Mouse (Mus musculus) forebrain, embryonic 15.5 days (tissue): ENCODE results near the gene Bbs1. TPM values are rescaled to one million over a fixed set of nuclear protein-coding genes. Genes with fewer than 3 reads are reported as not detected.
A peak's percentile ranks its signal among the peaks of the same experiment; 100 is the strongest.

Experiments used
- ATAC-seq: fragments of 200-750 bp; cut with Nextera tagmentation; replicated peaks from 2 replicates; pipeline ENCODE4 v1.8.0; 2017; ENCODE audit warnings: mild to moderate bottlenecking, moderate TSS enrichment, moderate library complexity
- H3K27ac ChIP-seq: fragments of 300-500 bp; sonication (generic); replicated peaks from 2 replicates; pipeline ENCODE4 v1.5.1; 2015; ENCODE audit warnings: mild to moderate bottlenecking, inconsistent platforms
- H3K27me3 ChIP-seq: fragments of 300-500 bp; sonication (generic); 2 replicates; pipeline ENCODE4 v1.6.1; 2015; ENCODE audit warnings: inconsistent platforms
- H3K36me3 ChIP-seq: fragments of 300-500 bp; sonication (generic); 2 replicates; pipeline ENCODE4 v1.6.1; 2015; ENCODE audit warnings: mild to moderate bottlenecking, inconsistent platforms
- H3K4me1 ChIP-seq: fragments of 300-500 bp; sonication (generic); 2 replicates; pipeline ENCODE4 v1.6.1; 2015; ENCODE audit warnings: inconsistent platforms
- H3K4me2 ChIP-seq: fragments of 300-500 bp; sonication (generic); replicated peaks from 2 replicates; pipeline ENCODE4 v1.6.1; 2015; ENCODE audit warnings: mild to moderate bottlenecking, inconsistent platforms
- H3K4me3 ChIP-seq: fragments of 300-500 bp; sonication (generic); 2 replicates; pipeline ENCODE4 v1.5.1; 2015; ENCODE audit warnings: mild to moderate bottlenecking, inconsistent platforms
- H3K9ac ChIP-seq: fragments of 300-500 bp; sonication (generic); replicated peaks from 2 replicates; pipeline ENCODE4 v1.6.1; 2015; ENCODE audit warnings: mild to moderate bottlenecking, inconsistent platforms
- H3K9me3 ChIP-seq: fragments of 300-500 bp; sonication (generic); 2 replicates; pipeline ENCODE4 v1.6.1; 2016; ENCODE audit warnings: inconsistent platforms
- WGBS: fragments of 180-500 bp; shearing (Covaris S2); methylation state at CpG from one replicate; pipeline ENCODE4 v1.1.7; 2015; ENCODE audit warnings: mixed read lengths; 5-methylcytosine and 5-hydroxymethylcytosine counted together
- polyA plus RNA-seq: library from polyadenylated mRNA; unstranded; fragments of >200 nt; fragmentation: Nextera tagmentation; extraction: Ambion mirVana; gene quantifications from 2 replicates; pipeline ENCODE4 v1.2.1, GENCODE M21; 2015

Gene Bbs1
- polyA plus RNA-seq, 1 experiment from 2014 or later, result 10.6 TPM

GRCm38 (mm10) chr19:4850281-4850680 lies 56.1 kb downstream of the Bbs1 start:
- Histone ChIP-seq H3K27me3 (no peaks in the 10 kb centered on the region), H3K36me3 (no peaks in the 10 kb centered on the region), H3K4me3 (no peak overlapping the region), H3K9me3 (no peaks in the 10 kb centered on the region), H3K4me1 (peaks cover 6% of the 10 kb centered on the region), H3K4me2 (no peak overlapping the region), H3K9ac (no peak overlapping the region), H3K27ac (no peak overlapping the region)
- ATAC-seq, result no peak
- 28% methylated on average over 5 of the region's 5 CpGs for WGBS

GRCm38 (mm10) chr19:4849800-4850199 lies 56.6 kb downstream of the Bbs1 start:
- Histone ChIP-seq H3K4me1 (peaks cover 5% of the 10 kb centered on the region), H3K9me3 (no peaks in the 10 kb centered on the region), H3K27me3 (no peaks in the 10 kb centered on the region), H3K27ac (no peak overlapping the region), H3K36me3 (no peaks in the 10 kb centered on the region), H3K4me2 (no peak overlapping the region), H3K9ac (no peak overlapping the region), H3K4me3 (no peak overlapping the region)
- WGBS, result 66% methylated on average over 4 of the region's 4 CpGs
- no peak for ATAC-seq

GRCm38 (mm10) chr19:4847490-4847889 lies 58.9 kb downstream of the Bbs1 start:
- 35% methylated on average over 7 of the region's 7 CpGs for WGBS
- H3K36me3 ChIP-seq, result no peaks in the 10 kb centered on the region
- H3K4me3 ChIP-seq, result no peak overlapping the region
- ATAC-seq, result no peak
- H3K27me3 ChIP-seq, result no peaks in the 10 kb centered on the region
- no peaks in the 10 kb centered on the region for H3K4me1 ChIP-seq
- no peak overlapping the region for H3K4me2 ChIP-seq
- H3K27ac ChIP-seq, result no peak overlapping the region
- H3K9ac ChIP-seq, result no peak overlapping the region
- no peaks in the 10 kb centered on the region for H3K9me3 ChIP-seq

GRCm38 (mm10) chr19:4845846-4846245 lies 60.6 kb downstream of the Bbs1 start:
- H3K9me3 ChIP-seq, result no peaks in the 10 kb centered on the region
- no peak overlapping the region for H3K9ac ChIP-seq
- H3K27ac ChIP-seq, result no peak overlapping the region
- no peaks in the 10 kb centered on the region for H3K36me3 ChIP-seq
- 76% methylated on average over 2 of the region's 2 CpGs for WGBS
- H3K4me2 ChIP-seq, result no peak overlapping the region
- peaks cover 7% of the 10 kb centered on the region; the same call in 1 of the 2 replicates for H3K27me3 ChIP-seq
- ATAC-seq, result no peak
- no peaks in the 10 kb centered on the region for H3K4me1 ChIP-seq
- no peak overlapping the region for H3K4me3 ChIP-seq

- 79% methylated on average over 2 of the region's 2 CpGs for whole genome bisulfite sequencing
Measured at GRCm38 (mm10) chr19:4842611-4843010, 63.8 kb downstream of the Bbs1 start.

GRCm38 (mm10) chr19:4840848-4841247 lies 65.6 kb downstream of the Bbs1 start:
- peaks cover 18% of the 10 kb centered on the region for H3K27me3 ChIP-seq
- H3K36me3 ChIP-seq, result no peaks in the 10 kb centered on the region
- H3K4me1 ChIP-seq, result peaks cover 16% of the 10 kb centered on the region
- no peak overlapping the region for H3K4me3 ChIP-seq
- no peaks in the 10 kb centered on the region for H3K9me3 ChIP-seq
- H3K27ac ChIP-seq, result no peak overlapping the region
- no peak overlapping the region for H3K9ac ChIP-seq
- no peak for ATAC-seq
- no peak overlapping the region for H3K4me2 ChIP-seq
- WGBS, result 87% methylated on average over 9 of the region's 9 CpGs

More at GRCm38 (mm10) chr19:4842611-4843010, 63.8 kb downstream of the Bbs1 start:
- Histone ChIP-seq H3K9me3 (no peaks in the 10 kb centered on the region), H3K9ac (no peak overlapping the region), H3K27me3 (peaks cover 18% of the 10 kb centered on the region), H3K4me3 (no peak overlapping the region), H3K36me3 (no peaks in the 10 kb centered on the region), H3K27ac (no peak overlapping the region), H3K4me2 (no peak overlapping the region), H3K4me1 (peaks cover 16% of the 10 kb centered on the region)
- ATAC-seq, result no peak

- WGBS, result under 1% methylated on average over 25 of the region's 25 CpGs
- peak within 1 kb of the TSS; percentile 50 for H3K9ac ChIP-seq
- peak within 1 kb of the TSS; percentile 84 for H3K4me2 ChIP-seq
- peak within 1 kb of the TSS; percentile 47 for H3K4me3 ChIP-seq
- H3K36me3 ChIP-seq, result no peaks in the 10 kb centered on the region
- H3K9me3 ChIP-seq, result no peaks in the 10 kb centered on the region
- peaks cover 16% of the 10 kb centered on the region for H3K4me1 ChIP-seq
- peaks cover 18% of the 10 kb centered on the region for H3K27me3 ChIP-seq
- H3K27ac ChIP-seq, result no peak within 1 kb of the TSS
- ATAC-seq, result peak; percentile 99
Measured at GRCm38 (mm10) chr19:4839149-4839548, 67.3 kb downstream of the Bbs1 start, which contains the start of the genes Ccs and Ccdc87. TSS of gene Ccs (minus strand) at chr19:4839332. TSS of gene Ccdc87 (plus strand) at chr19:4839366.

GRCm38 (mm10) chr19:4838526-4839140 lies 67.8 kb downstream of the Bbs1 start:
- Histone ChIP-seq H3K4me2 (peak overlapping the region; percentile 84), H3K4me3 (peak overlapping the region; percentile 47), H3K27ac (no peak overlapping the region), H3K9me3 (no peaks in the 10 kb centered on the region), H3K27me3 (peaks cover 18% of the 10 kb centered on the region), H3K9ac (peak overlapping the region; percentile 50), H3K36me3 (no peaks in the 10 kb centered on the region), H3K4me1 (peaks cover 16% of the 10 kb centered on the region)
- ATAC-seq, result peak; percentile 23; the same call in 1 of the 2 replicates
- WGBS, result 37% methylated on average over 10 of the region's 10 CpGs

GRCm38 (mm10) chr19:4837049-4837448 lies 69.4 kb downstream of the Bbs1 start:
- no peak overlapping the region for H3K27ac ChIP-seq

More at GRCm38 (mm10) chr19:4837049-4837448, 69.4 kb downstream of the Bbs1 start:
- no peaks in the 10 kb centered on the region for H3K9me3 ChIP-seq
- H3K36me3 ChIP-seq, result no peaks in the 10 kb centered on the region; the same call in 1 of the 2 replicates
- peaks cover 16% of the 10 kb centered on the region for H3K4me1 ChIP-seq
- H3K27me3 ChIP-seq, result peaks cover 16% of the 10 kb centered on the region
- no peak for ATAC-seq
- WGBS, result 89% methylated on average over 6 of the region's 6 CpGs
- no peak overlapping the region for H3K4me2 ChIP-seq
- H3K9ac ChIP-seq, result no peak overlapping the region
- no peak overlapping the region for H3K4me3 ChIP-seq

Other genes starting within 250 kb of the Bbs1 start
- gene Gm960, start 208.0 kb downstream of the Bbs1 start, polyA plus RNA-seq, result 6.6 and 8.8 TPM in 2 replicates
- gene Sptbn2, start 195.5 kb downstream of the Bbs1 start, polyA plus RNA-seq, result 30.2 and 31.9 TPM in 2 replicates
- 184 and 193 TPM in 2 replicates for gene Rbm4b, start 150.1 kb downstream of the Bbs1 start, polyA plus RNA-seq
- 93.0 and 114 TPM in 2 replicates for gene Rbm4, start 112.7 kb downstream of the Bbs1 start, polyA plus RNA-seq
- gene Gm21992, start 95.0 kb downstream of the Bbs1 start, polyA plus RNA-seq, result 31.3 and 43.7 TPM in 2 replicates
- 81.4 and 84.6 TPM in 2 replicates for gene Rbm14, start 95.0 kb downstream of the Bbs1 start, polyA plus RNA-seq
- 36.9 and 39.6 TPM in 2 replicates for gene Ccs, start 67.3 kb downstream of the Bbs1 start, polyA plus RNA-seq
- 0.41 and 0.74 TPM in 2 replicates for gene Ccdc87, start 67.3 kb downstream of the Bbs1 start, polyA plus RNA-seq
- 56.8 and 61.7 TPM in 2 replicates for gene Ctsf, start 51.5 kb downstream of the Bbs1 start, polyA plus RNA-seq
- 0.73 and 0.84 TPM in 2 replicates for gene Actn3, start 28.7 kb downstream of the Bbs1 start, polyA plus RNA-seq
- 21.3 and 22.7 TPM in 2 replicates for gene Zdhhc24, start 28.0 kb downstream of the Bbs1 start, polyA plus RNA-seq
- 101 and 103 TPM in 2 replicates for gene Dpp3, start 21.7 kb upstream of the Bbs1 start, polyA plus RNA-seq
- gene Peli3, start 36.5 kb upstream of the Bbs1 start, polyA plus RNA-seq, result 11.1 and 11.6 TPM in 2 replicates
- 118 and 119 TPM in 2 replicates for gene Mrpl11, start 55.5 kb upstream of the Bbs1 start, polyA plus RNA-seq
- gene Npas4, start 83.7 kb upstream of the Bbs1 start, polyA plus RNA-seq, result 0.14 and 0.23 TPM in 2 replicates
- gene Slc29a2, start 117.2 kb upstream of the Bbs1 start, polyA plus RNA-seq, result 10.1 and 10.4 TPM in 2 replicates
- gene B4gat1, start 132.2 kb upstream of the Bbs1 start, polyA plus RNA-seq, result 51.3 and 54.4 TPM in 2 replicates
- gene AC124502.3, start 132.3 kb upstream of the Bbs1 start, polyA plus RNA-seq, result 3.3 and 4.0 TPM in 2 replicates
- gene Brms1, start 134.7 kb upstream of the Bbs1 start, polyA plus RNA-seq, result 52.8 and 55.5 TPM in 2 replicates
- 0.97 and 2.0 TPM in 2 replicates for gene Rin1, start 143.9 kb upstream of the Bbs1 start, polyA plus RNA-seq
- gene Cd248, start 161.4 kb upstream of the Bbs1 start, polyA plus RNA-seq, result 10.3 and 11.1 TPM in 2 replicates
- gene Tmem151a, start 178.9 kb upstream of the Bbs1 start, polyA plus RNA-seq, result 7.9 and 8.3 TPM in 2 replicates
- gene Yif1a, start 181.9 kb upstream of the Bbs1 start, polyA plus RNA-seq, result 53.0 and 54.3 TPM in 2 replicates
- 324 and 348 TPM in 2 replicates for gene Cnih2, start 191.9 kb upstream of the Bbs1 start, polyA plus RNA-seq
- 243 and 248 TPM in 2 replicates for gene Rab1b, start 200.4 kb upstream of the Bbs1 start, polyA plus RNA-seq
- gene Klc2, start 211.9 kb upstream of the Bbs1 start, polyA plus RNA-seq, result 47.0 and 50.9 TPM in 2 replicates